In genomic region chr4:46598111-46598510, GRCm38 (mm10) we compare ENCODE assay signal across 12 mouse cellular contexts. TPM values are rescaled to one million over a fixed set of nuclear protein-coding genes. Genes with fewer than 3 reads are reported as not detected.
DNase-seq lines count a peak whose midpoint lies in the region; ATAC-seq and TF ChIP-seq lines count a peak whose summit lies in the region.
"Had no signal": no experiment of that assay in that cellular context is flagged by ENCODE, and none has a peak within 500 bp of the region (broad histone marks: within the 10 kb centered on the region; RNA-seq: fewer than 3 reads in every experiment).

No protein-coding gene starts in this region.

- H3K27me3 ChIP-seq in cerebellum, adult 2 months (ENCODE audit: control insufficient read depth, insufficient read depth, low read length): no peaks in the 10 kb centered on the region

- no peak for TF ChIP-seq CTCF in cerebellum, adult 2 months (IDR thresholded peaks at IDR 0.05; ENCODE audit: borderline replicate concordance, insufficient read depth, low read depth, low read length)

- no peak for TF ChIP-seq POLR2A in cerebellum, adult 2 months (IDR thresholded peaks at IDR 0.05; ENCODE audit: borderline replicate concordance, insufficient read depth, low read length)

- peak overlapping the region; percentile 31; the same call in 1 of the 2 replicates for H3K27ac ChIP-seq in cerebellum, adult 2 months (ENCODE audit: insufficient read depth, low read length)
- H3K27ac ChIP-seq: embryonic facial prominence, embryonic 10.5 days; forebrain, embryonic 12.5 days; hindbrain, embryonic 15.5 days; limb, embryonic 12.5 days had no signal

- WGBS in cerebellum, adult 2 months: 62% methylated on average over 10 of the region's 10 CpGs

- peak in 1 of 2 experiments; percentile 20 for DNase-seq in cerebellum, adult 2 months
- peak; percentile 5 for DNase-seq in kidney, postnatal 10 days
- DNase-seq in kidney, postnatal 25 days: no peak
- DNase-seq in urinary bladder, adult 2 months (ENCODE audit: low spot score): peak; percentile 19
- no peak for DNase-seq in urinary bladder, adult 18-20 months (ENCODE audit: low spot score in 2 of 2)
- DNase-seq in testis, postnatal 10 days (ENCODE audit: low spot score): peak; percentile 40
- DNase-seq in layer of hippocampus, adult 9-10 months (ENCODE audit: low spot score): no peak

- H3K4me1 ChIP-seq in cerebellum, adult 2 months (ENCODE audit: control insufficient read depth, insufficient read depth, low read length): peaks cover 32% of the 10 kb centered on the region

- H3K4me3 ChIP-seq in cerebellum, adult 2 months (replicated peaks; ENCODE audit: insufficient read depth, low read depth, low read length): no peak overlapping the region
- H3K4me3 ChIP-seq: embryonic facial prominence, embryonic 10.5 days; forebrain, embryonic 12.5 days; hindbrain, embryonic 15.5 days; limb, embryonic 12.5 days had no signal

- no peak for ATAC-seq in cerebellum, adult (ENCODE audit: insufficient number of reproducible peaks, low FRiP score, low TSS enrichment)

RNA-seq across cellular contexts. Expression of gene Coro2a, which starts 3.9 kb away (rescaled TPM):
- 26.6 and 28.8 TPM in 2 replicates for polyA plus RNA-seq in cerebellum, adult 2 months (2012; rRNA removed)
- 6.4 and 7.0 TPM in 2 replicates for polyA plus RNA-seq in urinary bladder, adult 2 months (2012; rRNA removed)

RNA-seq across cellular contexts. Expression of gene Tbc1d2, which starts 51.9 kb away (rescaled TPM):
- 3.0 and 3.2 TPM in 2 replicates for polyA plus RNA-seq in cerebellum, adult 2 months (2012; rRNA removed)
- 18.6 and 24.0 TPM in 2 replicates for polyA plus RNA-seq in urinary bladder, adult 2 months (2012; rRNA removed)

Comparison
In these comparisons a context has a peak if more than half of its experiments do, and no peak if none do; other contexts are left out.
1. DNase-seq: peak in kidney, postnatal 10 days (single experiment), urinary bladder, adult 2 months (single experiment) and testis, postnatal 10 days (single experiment); none in kidney, postnatal 25 days (0 of 2), urinary bladder, adult 18-20 months (0 of 2) and layer of hippocampus, adult 9-10 months (single experiment).